Mouse (Mus musculus) E14TG2a.4 (cell line): ENCODE measurements around the gene Ints11.
A peak's percentile ranks its signal among the peaks of the same experiment; 100 is the strongest.

ENCODE experiments used
- CTCF ChIP-seq: conservative IDR thresholded peaks from 2 replicates; pipeline ENCODE4 v1.5.1; 2014; ENCODE audit warnings: low read length
- POU5F1 ChIP-seq: IDR thresholded peaks from 2 replicates; pipeline ENCODE4 v1.6.1; 2014; ENCODE audit warnings: low read length, borderline replicate concordance

GRCm38 (mm10) chr4:155831205-155831766 lies 38.1 kb upstream of the Ints11 start, which contains the start of gene Aurkaip1:
- TF ChIP-seq CTCF (peak; percentile 59), POU5F1 (no peak)
